Mouse (Mus musculus): Measurements from ENCODE around the gene Otop2. TPM values are rescaled to one million over a fixed set of nuclear protein-coding genes. Genes with fewer than 3 reads are reported as not detected.

Gene Otop2
- polyA plus RNA-seq, 1 experiment from 2014 or later = not detected

DNA sequence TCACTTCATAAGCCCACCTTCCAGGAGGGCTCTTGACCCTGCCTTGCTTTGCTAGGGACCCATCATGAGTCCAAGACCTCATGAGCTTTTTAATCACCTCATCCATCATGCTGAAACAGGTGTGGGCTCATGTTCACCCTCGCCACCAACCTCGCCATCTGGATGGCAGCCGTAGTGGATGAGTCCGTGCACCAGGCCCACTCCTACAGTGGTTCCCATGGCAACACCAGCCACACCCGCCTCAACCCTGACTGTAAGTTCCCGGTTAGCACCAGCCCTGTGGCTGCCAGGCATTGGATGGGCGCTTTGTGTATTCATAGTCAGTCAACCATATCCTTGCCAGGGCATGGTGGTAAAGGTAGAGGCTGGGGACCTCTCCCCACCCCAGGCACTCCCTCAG lies 19.8 kb downstream of the Otop2 start:
- H3K4me1 ChIP-seq (replicated peaks) = peaks cover 2% of the 10 kb centered on the region; the same call in 1 of the 2 replicates
- peaks cover 74% of the 10 kb centered on the region for H3K27me3 ChIP-seq
- no peak overlapping the region for H3K9ac ChIP-seq
- H3K27ac ChIP-seq (replicated peaks) = no peak overlapping the region
- no peak overlapping the region for H3K4me3 ChIP-seq (replicated peaks)
- no peak for ATAC-seq (ENCODE audit: insufficient read depth)
- H3K9me3 ChIP-seq (replicated peaks) = no peaks in the 10 kb centered on the region
- WGBS (ENCODE audit: insufficient replicate concordance) = 52% methylated on average over 7 of the region's 7 CpGs
- no peak overlapping the region for H3K4me2 ChIP-seq
- no peaks in the 10 kb centered on the region for H3K36me3 ChIP-seq (replicated peaks)

DNA sequence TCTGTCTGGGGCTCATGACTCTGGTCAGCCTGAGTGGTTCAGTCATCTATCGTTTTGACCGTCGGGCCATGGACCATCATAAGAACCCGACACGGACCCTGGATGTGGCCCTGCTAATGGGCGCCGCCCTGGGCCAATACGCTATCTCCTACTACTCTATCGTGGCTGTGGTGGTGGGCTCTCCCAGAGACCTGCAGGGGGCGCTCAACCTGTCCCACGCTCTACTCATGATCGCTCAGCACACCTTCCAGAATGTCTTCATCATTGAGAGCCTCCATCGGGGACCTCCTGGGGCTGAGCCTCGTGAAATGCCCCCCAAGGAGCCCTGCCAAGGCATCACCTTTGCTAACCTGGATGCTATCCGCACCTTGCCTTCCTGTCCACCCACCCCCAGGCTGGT lies 22.4 kb downstream of the Otop2 start:
- H3K9ac ChIP-seq = no peak overlapping the region
- H3K9me3 ChIP-seq (replicated peaks) = no peaks in the 10 kb centered on the region
- no peak overlapping the region for H3K4me2 ChIP-seq
- peaks cover 74% of the 10 kb centered on the region for H3K27me3 ChIP-seq
- 54% methylated on average over 15 of the region's 15 CpGs for WGBS (ENCODE audit: insufficient replicate concordance)
- no peaks in the 10 kb centered on the region for H3K36me3 ChIP-seq (replicated peaks)
- no peak overlapping the region for H3K27ac ChIP-seq (replicated peaks)
- H3K4me1 ChIP-seq (replicated peaks) = no peaks in the 10 kb centered on the region
- no peak overlapping the region for H3K4me3 ChIP-seq (replicated peaks)
- ATAC-seq (ENCODE audit: insufficient read depth) = no peak

DNA sequence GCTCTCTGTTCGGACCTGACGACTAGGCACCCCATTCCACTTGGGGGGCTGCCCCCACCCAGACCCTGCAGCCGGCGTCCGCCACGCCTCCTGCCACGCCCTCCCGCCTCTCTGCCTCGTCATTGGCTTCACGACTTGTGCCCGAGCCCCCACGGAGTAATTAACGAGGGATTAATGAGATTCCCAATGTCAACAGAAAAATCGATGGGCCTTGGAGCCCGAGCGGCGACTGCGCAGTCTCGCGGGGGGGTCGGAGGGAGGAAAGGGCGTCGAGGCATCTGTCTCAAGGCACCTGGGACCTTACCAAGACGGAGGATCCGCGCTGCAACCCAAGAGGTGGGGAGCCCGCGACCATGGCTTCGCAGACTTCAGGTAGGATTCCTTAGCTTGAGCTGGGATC lies 27.6 kb downstream of the Otop2 start, which contains the start of gene Otop3:
TSS of gene Otop3 (plus strand) at position 201 of the 400 bp plus-strand sequence.
- no peak within 1 kb of the TSS for H3K4me3 ChIP-seq (replicated peaks)
- WGBS (ENCODE audit: insufficient replicate concordance) = 5% methylated on average over 29 of the region's 29 CpGs

DNA sequence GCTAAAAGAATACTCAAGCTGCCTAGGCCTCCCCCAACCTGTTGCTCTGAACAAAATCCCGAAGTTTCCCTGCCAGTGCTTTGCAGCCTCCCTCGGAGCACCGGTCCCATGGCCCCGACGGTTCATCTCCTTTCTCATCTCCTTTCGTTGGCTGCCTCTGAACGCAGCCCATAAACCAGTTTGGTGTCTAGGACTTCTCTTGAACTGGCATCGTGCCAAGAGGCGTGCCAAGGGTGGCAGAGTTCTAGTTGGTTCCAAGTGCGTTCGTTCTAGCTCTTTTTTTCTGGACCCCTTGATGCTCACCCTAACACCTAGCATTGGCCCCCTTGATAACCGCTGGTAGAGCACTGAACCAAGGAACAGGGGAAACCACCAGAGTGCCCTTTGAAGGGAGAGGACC lies 28.3 kb downstream of the Otop2 start:
- Histone ChIP-seq H3K9ac (no peak overlapping the region), H3K36me3 (replicated peaks) (no peaks in the 10 kb centered on the region), H3K27me3 (peaks cover 92% of the 10 kb centered on the region), H3K9me3 (replicated peaks) (no peaks in the 10 kb centered on the region), H3K4me1 (replicated peaks) (no peaks in the 10 kb centered on the region), H3K4me3 (replicated peaks) (no peak overlapping the region), H3K27ac (replicated peaks) (no peak overlapping the region), H3K4me2 (no peak overlapping the region)
- ATAC-seq (ENCODE audit: insufficient read depth) = no peak
- 41% methylated on average over 12 of the region's 12 CpGs for WGBS (ENCODE audit: insufficient replicate concordance)

More for the DNA sequence above, 27.6 kb downstream of the Otop2 start, which contains the start of gene Otop3:
- Histone ChIP-seq H3K4me2 (peak within 1 kb of the TSS; percentile 27; the same call in 1 of the 2 replicates), H3K27ac (replicated peaks) (no peak within 1 kb of the TSS), H3K27me3 (peaks cover 91% of the 10 kb centered on the region), H3K9ac (no peak within 1 kb of the TSS), H3K4me1 (replicated peaks) (no peaks in the 10 kb centered on the region), H3K36me3 (replicated peaks) (no peaks in the 10 kb centered on the region), H3K9me3 (replicated peaks) (no peaks in the 10 kb centered on the region)
- no peak for ATAC-seq (ENCODE audit: insufficient read depth)

DNA sequence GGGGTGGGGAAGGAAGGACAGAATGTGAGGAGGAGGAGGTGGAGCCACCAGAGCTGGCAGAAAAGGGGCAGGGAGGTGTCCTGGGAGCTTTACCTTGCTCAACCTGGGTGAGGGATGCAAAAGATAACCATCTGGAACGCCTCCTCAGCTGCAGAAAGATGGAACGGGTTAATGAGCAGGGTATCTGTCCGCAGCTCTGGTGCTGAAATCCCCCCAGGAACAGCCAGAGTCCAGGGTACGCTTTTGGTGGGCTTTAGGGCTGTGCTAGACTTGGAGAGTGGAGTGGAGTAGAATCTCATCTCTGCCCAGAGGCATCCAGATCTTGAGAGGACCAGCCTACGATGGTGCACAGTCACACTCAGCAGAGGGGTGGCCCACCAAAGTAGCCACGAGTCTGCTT lies 29.2 kb downstream of the Otop2 start:
- Histone ChIP-seq H3K27me3 (peaks cover 92% of the 10 kb centered on the region), H3K4me3 (replicated peaks) (no peak overlapping the region), H3K9ac (no peak overlapping the region), H3K36me3 (replicated peaks) (no peaks in the 10 kb centered on the region), H3K4me1 (replicated peaks) (no peaks in the 10 kb centered on the region), H3K9me3 (replicated peaks) (no peaks in the 10 kb centered on the region), H3K4me2 (no peak overlapping the region), H3K27ac (replicated peaks) (no peak overlapping the region)
- ATAC-seq (ENCODE audit: insufficient read depth) = no peak
- whole genome bisulfite sequencing (ENCODE audit: insufficient replicate concordance) = 10% methylated on average over 6 of the region's 6 CpGs

DNA sequence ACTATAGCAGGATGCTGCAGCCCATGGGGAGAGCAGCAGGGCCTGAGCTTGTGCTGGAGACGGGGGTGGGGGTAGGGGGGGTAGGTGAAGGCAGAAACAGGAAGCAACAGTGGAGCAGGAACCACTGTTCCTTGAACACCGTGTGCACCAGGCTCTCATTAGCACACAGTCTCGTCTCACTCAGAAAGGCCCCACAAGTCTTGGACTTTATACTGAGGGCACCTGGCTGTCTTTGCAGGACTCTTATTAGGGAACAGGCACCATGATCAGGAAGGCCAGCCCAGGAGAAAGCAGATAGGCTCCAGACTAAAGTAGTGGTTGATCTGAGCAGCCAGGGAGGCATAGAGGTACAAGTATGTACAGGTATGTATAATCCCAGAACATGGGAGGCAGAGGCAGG lies 30.4 kb downstream of the Otop2 start:
- no peak overlapping the region for H3K4me3 ChIP-seq (replicated peaks)
- H3K9ac ChIP-seq = no peak overlapping the region
- H3K27ac ChIP-seq (replicated peaks) = no peak overlapping the region
- no peak for ATAC-seq (ENCODE audit: insufficient read depth)
- no peaks in the 10 kb centered on the region for H3K9me3 ChIP-seq (replicated peaks)
- no peak overlapping the region for H3K4me2 ChIP-seq
- no peaks in the 10 kb centered on the region for H3K36me3 ChIP-seq (replicated peaks)
- no peaks in the 10 kb centered on the region for H3K4me1 ChIP-seq (replicated peaks)
- WGBS (ENCODE audit: insufficient replicate concordance) = 18% methylated on average over 3 of the region's 3 CpGs
- H3K27me3 ChIP-seq = peaks cover 90% of the 10 kb centered on the region

DNA sequence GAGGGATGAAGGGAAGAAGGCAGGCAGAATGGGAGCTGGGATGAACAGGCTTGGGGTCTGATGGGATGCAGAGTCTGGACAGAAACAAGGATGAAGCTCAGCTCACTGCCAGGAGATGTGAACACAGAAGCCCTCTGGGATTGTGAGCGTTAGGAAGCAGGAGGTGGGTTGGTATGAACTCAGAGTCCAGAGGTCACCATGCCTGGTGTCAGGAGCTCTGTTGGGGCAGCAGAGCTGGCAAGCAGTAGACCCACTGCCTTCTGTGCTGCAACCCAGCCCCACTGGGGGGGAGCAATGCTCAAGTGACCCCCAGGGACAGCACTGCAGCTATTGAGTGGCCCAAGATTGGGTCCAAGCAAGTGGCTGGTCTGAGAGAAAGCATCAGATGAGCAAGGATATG lies 30.9 kb downstream of the Otop2 start:
- WGBS (ENCODE audit: insufficient replicate concordance) = 57% methylated on average over 1 of the region's 1 CpGs
- Histone ChIP-seq H3K4me1 (replicated peaks) (no peaks in the 10 kb centered on the region), H3K27me3 (peaks cover 90% of the 10 kb centered on the region)

DNA sequence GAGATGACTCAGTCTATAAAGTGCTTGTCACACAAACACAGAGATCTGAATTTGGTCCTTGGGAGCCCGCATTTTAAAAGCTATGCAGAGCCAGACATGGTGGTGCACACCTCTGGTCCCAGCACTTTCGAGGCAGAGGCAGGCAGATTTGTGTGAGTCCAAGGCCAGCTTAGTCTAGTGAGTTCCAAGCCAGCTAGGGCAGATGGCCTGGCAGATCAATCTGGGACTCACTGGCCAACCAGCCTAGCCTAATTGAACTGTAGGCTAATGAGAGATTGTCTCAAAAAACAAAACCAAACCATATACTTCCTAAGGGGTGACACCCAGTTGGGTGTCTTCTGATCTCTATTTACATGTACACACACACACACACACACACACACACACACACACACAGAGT lies 34.3 kb downstream of the Otop2 start:
- Histone ChIP-seq H3K36me3 (replicated peaks) (no peaks in the 10 kb centered on the region), H3K4me3 (replicated peaks) (no peak overlapping the region), H3K4me2 (no peak overlapping the region), H3K9ac (no peak overlapping the region), H3K9me3 (replicated peaks) (no peaks in the 10 kb centered on the region), H3K4me1 (replicated peaks) (no peaks in the 10 kb centered on the region), H3K27ac (replicated peaks) (no peak overlapping the region), H3K27me3 (peaks cover 85% of the 10 kb centered on the region)
- ATAC-seq (ENCODE audit: insufficient read depth) = no peak
- WGBS (ENCODE audit: insufficient replicate concordance) = 29% methylated on average over 2 of the region's 2 CpGs

More for the DNA sequence above, 30.9 kb downstream of the Otop2 start:
- Histone ChIP-seq H3K4me3 (replicated peaks) (no peak overlapping the region), H3K4me2 (no peak overlapping the region), H3K9ac (no peak overlapping the region), H3K27ac (replicated peaks) (no peak overlapping the region), H3K36me3 (replicated peaks) (no peaks in the 10 kb centered on the region), H3K9me3 (replicated peaks) (no peaks in the 10 kb centered on the region)
- no peak for ATAC-seq (ENCODE audit: insufficient read depth)

DNA sequence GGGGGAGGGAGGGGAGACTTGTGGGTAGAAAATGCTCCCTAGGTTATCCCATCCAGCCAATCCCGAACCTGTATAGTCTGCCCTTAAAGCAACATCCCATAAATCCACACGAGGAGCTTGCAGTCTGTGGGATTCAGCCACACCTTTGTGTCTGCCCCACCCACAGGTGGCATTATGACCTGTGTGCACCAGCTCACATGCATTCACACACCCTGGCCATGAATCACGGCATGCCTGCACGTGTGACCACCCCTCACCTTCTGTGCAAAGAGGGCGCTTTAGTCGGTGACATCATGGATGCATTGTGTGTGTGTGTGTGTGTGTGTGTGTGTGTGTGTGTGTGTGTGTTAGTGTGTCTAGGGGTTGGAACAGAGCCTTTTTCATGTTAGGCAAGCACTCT lies 34.9 kb downstream of the Otop2 start:
- H3K4me3 ChIP-seq (replicated peaks) = no peak overlapping the region
- H3K36me3 ChIP-seq (replicated peaks) = no peaks in the 10 kb centered on the region
- no peaks in the 10 kb centered on the region for H3K4me1 ChIP-seq (replicated peaks)
- peaks cover 85% of the 10 kb centered on the region for H3K27me3 ChIP-seq
- WGBS (ENCODE audit: insufficient replicate concordance) = 56% methylated on average over 6 of the region's 6 CpGs
- no peaks in the 10 kb centered on the region for H3K9me3 ChIP-seq (replicated peaks)
- H3K9ac ChIP-seq = no peak overlapping the region
- no peak overlapping the region for H3K27ac ChIP-seq (replicated peaks)
- ATAC-seq (ENCODE audit: insufficient read depth) = no peak
- H3K4me2 ChIP-seq = no peak overlapping the region

DNA sequence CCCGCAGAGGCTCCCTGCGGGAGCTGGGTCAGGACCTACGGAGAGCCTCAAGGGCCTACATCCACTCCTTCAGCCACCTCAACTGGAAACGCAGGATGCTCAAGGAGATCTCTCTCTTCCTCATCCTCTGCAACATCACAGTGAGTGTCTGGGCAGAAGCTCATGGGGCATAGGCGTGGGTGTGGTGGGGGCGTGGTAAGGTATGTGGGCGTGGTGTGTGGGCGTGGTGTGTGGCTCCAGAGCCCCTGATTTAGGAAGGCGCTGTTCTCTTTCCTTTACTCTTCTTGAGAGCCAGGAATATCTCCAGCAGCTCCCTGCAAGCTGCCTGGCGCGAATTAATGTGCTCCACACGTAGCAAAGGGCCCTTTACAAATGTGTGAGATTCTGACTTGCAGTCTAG lies 38.0 kb downstream of the Otop2 start:
- no peak for ATAC-seq (ENCODE audit: insufficient read depth)
- Histone ChIP-seq H3K4me2 (no peak overlapping the region), H3K9me3 (replicated peaks) (no peaks in the 10 kb centered on the region), H3K27ac (replicated peaks) (no peak overlapping the region), H3K4me3 (replicated peaks) (no peak overlapping the region), H3K4me1 (replicated peaks) (0 out of 2 replicates have a peak, but pooled peaks cover 4% of the 10 kb centered on the region), H3K9ac (no peak overlapping the region), H3K27me3 (peaks cover 78% of the 10 kb centered on the region), H3K36me3 (replicated peaks) (no peaks in the 10 kb centered on the region)
- WGBS (ENCODE audit: insufficient replicate concordance) = 8% methylated on average over 12 of the region's 12 CpGs

DNA sequence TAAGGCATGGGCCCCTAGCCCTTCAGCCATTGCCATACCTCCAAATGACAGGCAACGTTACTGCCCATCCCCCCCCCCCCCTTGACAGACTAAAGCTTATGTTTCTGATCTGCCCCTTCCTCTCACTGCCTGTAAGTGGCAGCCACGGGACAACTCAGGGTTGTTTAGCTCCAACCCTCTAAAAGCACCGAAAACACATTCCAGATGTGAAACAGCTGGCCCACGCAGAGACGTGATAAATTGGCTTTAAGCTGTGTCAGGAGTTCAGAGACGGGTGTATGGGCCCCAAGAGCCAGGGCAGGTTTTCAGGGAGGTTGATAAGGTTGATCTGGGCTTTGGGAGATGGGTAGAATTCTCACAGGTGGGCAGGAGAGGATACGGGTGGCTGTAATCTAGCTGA lies 38.6 kb downstream of the Otop2 start:
- no peak for ATAC-seq (ENCODE audit: insufficient read depth)
- Histone ChIP-seq H3K4me3 (replicated peaks) (no peak overlapping the region), H3K9ac (no peak overlapping the region), H3K27ac (replicated peaks) (no peak overlapping the region), H3K36me3 (replicated peaks) (no peaks in the 10 kb centered on the region), H3K9me3 (replicated peaks) (no peaks in the 10 kb centered on the region), H3K27me3 (peaks cover 74% of the 10 kb centered on the region), H3K4me2 (no peak overlapping the region), H3K4me1 (replicated peaks) (0 out of 2 replicates have a peak, but pooled peaks cover 4% of the 10 kb centered on the region)
- 24% methylated on average over 7 of the region's 7 CpGs for WGBS (ENCODE audit: insufficient replicate concordance)

DNA sequence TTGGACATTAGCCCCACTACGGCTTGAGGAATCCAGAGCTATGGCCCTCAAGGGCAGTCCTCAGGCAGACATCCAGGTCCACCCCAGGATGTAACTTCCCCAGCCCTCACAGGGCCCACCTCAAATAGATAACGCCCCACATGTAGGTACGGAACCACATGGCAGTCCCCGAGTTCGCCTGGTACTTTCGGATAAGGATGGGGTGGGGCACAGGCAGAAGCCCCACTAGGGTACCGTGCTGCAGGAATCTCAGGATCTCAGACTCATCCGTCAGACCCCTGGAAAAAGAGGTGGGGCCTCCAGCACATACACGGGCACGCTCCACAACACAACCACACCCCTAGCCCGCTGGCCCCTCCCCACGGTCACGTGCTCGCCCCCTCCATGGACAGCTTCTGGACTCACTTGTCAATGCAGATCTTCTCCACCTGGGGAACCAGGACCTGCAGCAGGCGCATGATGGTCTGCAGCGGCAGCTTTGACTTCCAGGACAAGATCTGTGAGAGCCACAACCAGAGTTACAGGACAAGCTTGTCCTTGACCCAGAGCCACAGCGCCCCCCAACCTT lies 41.8 kb downstream of the Otop2 start:
- Histone ChIP-seq H3K9me3 (replicated peaks) (no peaks in the 10 kb centered on the region), H3K4me3 (replicated peaks) (no peak overlapping the region), H3K4me1 (replicated peaks) (0 out of 2 replicates have a peak, but pooled peaks cover 4% of the 10 kb centered on the region), H3K27me3 (peaks cover 64% of the 10 kb centered on the region), H3K36me3 (replicated peaks) (no peaks in the 10 kb centered on the region), H3K4me2 (no peak overlapping the region), H3K27ac (replicated peaks) (no peak overlapping the region), H3K9ac (no peak overlapping the region)
- no peak for ATAC-seq (ENCODE audit: insufficient read depth)
- 40% methylated on average over 17 of the region's 17 CpGs for WGBS (ENCODE audit: insufficient replicate concordance)
